Mouse (Mus musculus): Measurements from ENCODE around the gene Gtf3c3. TPM values are rescaled to one million over a fixed set of nuclear protein-coding genes. Genes with fewer than 3 reads are reported as not detected.

Gtf3c3 gene
- polyA plus RNA-seq, 1 experiment from 2014 or later = 34.5 TPM

Other genes with a start within 250 kb of the Gtf3c3 start
- 2.5 and 3.0 TPM in 2 replicates for gene Hecw2, start 243.8 kb downstream of the Gtf3c3 start, polyA plus RNA-seq (2014; fragmentation: Nextera tagmentation; extraction: Ambion mirVana)
- 0.45 and 0.58 TPM in 2 replicates for gene Ccdc150, start 188.3 kb downstream of the Gtf3c3 start, polyA plus RNA-seq (2014; fragmentation: Nextera tagmentation; extraction: Ambion mirVana)
- gene Pgap1, start 118.7 kb upstream of the Gtf3c3 start, polyA plus RNA-seq (2014; fragmentation: Nextera tagmentation; extraction: Ambion mirVana) = 13.7 and 17.6 TPM in 2 replicates

Measured in midbrain, embryonic 11.5 days (tissue).